Mouse (Mus musculus): ENCODE results near the gene Foxp1. TPM values are rescaled to one million over a fixed set of nuclear protein-coding genes. Genes with fewer than 3 reads are reported as not detected.

Gene Foxp1
- polyA plus RNA-seq, 2 experiments from 2014 or later, result 210 to 217 TPM

DNA sequence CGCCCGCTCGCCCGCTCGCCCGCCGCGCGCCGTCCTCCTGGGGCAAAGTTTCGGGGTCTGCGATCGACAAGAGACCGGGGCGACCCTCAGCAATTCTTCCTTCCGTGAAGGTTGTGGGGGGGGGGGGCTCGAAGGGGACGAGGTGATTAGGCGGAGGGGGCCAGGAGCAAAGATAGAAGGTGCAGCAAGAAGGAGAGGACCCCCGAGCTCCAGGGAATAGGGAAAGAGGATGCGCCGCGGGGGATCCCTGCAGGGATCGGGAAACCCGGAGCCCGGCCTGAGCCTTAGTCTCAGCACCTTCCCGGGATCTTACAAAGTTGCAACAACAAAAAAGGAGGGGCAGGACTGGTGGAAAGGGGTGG is 1.9 kb downstream of the Foxp1 start:
- no peak for ATAC-seq

DNA sequence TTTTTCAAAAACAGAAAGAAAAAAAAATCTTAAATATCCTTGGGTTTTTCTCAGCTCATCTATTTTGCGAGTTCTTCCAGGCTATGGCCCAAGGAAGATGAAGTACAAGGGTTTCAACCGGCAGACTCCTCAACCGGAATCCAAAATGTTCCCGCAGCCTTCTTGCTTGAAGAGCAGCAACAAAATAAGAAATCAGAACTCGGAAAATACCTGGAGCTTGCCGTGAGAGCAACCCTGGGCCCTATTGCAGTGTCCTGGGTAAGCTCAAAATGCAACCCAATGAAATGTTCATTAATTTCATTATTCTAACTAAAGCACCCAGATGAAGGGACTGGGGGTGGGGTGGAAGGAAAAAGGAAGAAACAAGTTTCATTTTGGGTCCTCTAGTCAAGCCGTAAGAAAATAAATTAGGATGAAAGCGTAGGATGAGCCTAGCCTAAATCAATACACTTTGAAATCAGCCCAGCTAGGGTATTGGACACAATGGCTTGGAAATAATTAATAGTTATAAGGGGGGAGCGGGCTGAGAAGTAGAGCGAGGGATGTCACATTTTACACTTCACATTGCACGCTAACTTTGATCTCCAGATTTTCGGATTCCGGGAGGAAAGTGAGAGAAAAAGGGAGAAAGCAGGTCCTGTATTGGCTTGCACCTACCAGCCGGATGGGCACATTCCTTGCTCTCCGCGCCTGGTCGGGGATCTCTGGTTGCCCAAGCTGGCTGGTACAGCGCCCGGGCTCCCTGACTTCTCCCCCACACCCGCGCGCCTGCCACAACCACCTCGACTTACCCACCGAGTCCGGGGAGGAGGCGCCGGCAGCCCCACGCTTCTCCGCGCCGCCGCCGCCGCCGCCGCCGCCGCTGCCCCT is 2.5 kb downstream of the Foxp1 start:
- no peak for ATAC-seq

DNA sequence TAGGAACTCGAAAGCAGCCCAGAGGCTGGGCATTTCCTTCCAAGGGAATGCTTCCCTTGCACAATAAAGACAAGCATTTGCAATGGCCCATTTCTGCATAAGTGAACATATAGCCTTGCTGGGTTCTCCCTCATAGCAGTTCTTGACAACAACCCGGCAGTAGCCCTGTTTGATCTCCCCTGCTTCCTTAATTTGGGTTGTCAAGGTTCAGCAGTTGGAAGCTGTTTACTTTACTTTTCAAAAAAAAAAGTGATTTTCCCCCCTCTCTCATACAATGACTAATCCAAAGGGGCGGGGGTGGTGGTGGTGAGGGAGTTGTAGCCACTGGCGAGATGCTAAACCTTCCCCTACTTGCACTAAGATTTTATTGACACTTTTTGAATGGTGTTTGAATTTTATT is 3.5 kb downstream of the Foxp1 start:
- no peak for ATAC-seq

DNA sequence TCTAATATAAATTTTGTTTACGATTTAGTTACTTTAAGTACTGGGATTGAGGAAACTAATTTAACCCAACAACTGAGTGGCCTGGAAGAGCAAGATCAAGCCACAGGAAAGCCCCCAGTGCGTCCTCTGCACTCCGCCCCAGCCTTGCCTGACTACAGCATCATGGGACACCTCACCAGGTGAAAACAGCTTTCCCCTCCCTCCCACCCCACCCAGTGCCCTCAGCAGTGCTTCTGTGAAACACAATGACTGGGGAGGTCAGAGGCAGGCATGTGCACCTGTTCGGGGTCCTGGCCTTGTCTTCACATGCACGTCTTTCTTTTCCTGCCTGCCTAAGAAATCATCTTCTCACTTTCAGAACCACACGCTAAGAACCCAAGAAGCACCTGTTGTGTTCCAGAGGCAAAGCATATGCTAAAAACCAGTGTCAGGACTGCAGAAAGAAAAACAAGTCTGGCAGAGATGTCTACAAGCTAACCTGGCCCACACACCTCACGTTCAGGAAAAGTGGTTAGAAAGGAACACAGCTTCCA is 6.8 kb downstream of the Foxp1 start:
- no peak for ATAC-seq

DNA sequence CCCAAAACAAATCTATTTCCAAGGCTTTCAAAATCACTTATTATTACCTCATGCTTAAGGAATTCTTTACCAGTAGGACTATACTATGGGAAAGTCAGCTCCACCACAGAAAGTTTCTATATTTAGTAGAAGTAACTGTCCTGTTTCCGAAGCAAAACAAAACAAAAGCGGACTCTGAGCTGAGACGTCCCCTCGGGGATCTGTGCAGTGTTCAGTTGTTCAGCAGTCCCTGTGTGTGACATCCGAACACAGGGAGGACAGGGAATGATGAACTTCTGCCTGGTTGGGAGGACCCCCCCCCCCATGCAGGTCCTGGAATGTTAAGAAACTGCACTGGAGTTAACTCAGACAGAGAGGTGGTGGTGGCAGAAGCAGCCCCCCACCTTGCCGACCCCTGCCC is 10.7 kb downstream of the Foxp1 start:
- ATAC-seq, result no peak

DNA sequence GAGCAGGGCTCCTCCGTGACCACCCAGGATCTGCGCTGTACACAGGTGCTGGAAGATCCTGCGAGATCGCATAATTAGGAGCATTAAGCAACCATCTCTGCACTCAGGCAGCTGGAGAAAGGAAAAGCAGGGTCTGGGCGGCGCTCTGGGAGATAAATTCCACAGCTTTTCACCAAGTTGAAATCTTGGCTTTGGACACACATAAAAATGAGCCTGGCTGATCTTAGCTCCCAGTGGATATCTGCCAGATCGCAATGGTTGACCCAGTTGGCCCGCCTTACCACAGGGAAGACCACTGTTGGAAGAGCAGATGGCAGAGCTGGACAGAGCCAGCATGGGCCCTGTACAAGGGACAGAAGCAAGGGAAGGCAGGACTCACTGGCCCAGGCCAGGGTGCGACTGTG is 13.3 kb downstream of the Foxp1 start:
- ATAC-seq, result no peak

DNA sequence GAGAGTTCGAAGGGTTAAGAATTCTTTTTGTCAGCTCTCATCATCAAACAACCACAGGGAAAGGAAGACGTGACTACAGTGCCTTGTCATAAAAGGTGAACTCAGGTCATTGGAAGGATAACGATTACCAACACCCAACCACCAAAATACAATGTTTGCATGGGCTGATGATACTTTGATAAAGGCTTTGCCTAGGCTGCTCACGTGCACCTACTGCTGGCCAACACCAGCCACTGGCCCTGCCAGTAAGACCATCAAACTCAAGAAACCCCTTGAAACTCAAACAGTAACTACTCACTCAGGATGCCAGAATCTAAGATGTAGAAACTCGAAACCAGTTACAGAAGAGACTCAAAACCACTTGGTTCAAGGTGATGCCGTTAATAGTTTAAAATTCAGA is 15.7 kb downstream of the Foxp1 start:
- no peak for ATAC-seq

DNA sequence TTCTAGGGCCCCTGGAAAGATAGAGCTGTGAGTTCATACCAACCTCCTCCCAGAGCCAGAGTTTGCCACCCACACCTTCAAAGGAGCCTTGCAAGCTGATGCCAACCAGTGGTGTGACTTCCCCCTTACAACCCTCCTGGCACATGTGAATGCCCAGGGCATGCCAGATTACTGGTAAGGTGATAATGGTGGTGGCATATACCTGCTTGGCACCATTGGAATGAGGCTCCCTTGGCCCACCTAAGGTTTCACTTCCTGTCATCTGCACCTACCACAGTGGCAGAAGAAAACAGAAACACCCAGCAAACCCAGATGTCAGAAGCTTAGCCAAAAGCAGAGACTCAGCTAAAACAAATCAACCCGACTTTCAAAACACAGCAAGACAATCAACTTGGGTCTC is 18.8 kb downstream of the Foxp1 start:
- ATAC-seq, result no peak

DNA sequence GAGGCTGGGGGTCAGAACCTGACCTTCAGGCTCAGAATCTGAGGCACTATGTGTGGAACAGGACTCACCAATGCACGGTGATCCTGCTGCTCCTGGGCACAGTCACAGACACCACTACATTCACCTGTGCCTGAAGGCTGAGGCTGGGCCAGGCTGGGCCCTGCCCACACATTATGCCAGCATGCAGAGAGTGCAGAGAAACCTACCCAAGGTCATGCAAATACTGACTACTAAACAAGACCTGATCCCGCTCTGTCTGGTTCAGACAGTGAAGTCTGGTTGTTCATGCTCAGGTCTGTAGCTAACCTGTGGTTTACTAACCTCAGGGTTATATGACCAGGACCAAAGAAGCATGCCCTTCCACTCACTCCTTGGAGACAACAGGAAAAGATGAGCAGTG is 19.8 kb downstream of the Foxp1 start:
- no peak for ATAC-seq

DNA sequence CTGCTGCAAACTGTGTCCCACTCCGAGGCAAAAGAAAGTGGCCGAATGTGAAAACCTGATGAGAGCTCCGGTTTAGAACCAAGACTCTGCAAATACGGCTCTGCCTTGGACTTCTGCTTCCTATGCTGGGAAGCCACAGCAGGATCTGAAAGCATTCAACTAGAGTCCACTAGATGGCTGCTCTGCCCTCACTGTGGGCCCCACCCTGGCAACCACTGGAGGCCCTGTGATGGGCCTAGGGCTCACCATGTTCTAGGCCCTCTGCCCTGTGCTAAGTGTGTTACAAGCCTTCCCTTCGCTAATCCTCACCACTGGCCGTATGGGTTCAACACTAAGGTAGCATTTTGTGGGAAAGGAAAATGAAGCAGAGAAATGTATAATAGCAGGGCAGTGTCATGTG is 20.2 kb downstream of the Foxp1 start:
- ATAC-seq, result no peak

DNA sequence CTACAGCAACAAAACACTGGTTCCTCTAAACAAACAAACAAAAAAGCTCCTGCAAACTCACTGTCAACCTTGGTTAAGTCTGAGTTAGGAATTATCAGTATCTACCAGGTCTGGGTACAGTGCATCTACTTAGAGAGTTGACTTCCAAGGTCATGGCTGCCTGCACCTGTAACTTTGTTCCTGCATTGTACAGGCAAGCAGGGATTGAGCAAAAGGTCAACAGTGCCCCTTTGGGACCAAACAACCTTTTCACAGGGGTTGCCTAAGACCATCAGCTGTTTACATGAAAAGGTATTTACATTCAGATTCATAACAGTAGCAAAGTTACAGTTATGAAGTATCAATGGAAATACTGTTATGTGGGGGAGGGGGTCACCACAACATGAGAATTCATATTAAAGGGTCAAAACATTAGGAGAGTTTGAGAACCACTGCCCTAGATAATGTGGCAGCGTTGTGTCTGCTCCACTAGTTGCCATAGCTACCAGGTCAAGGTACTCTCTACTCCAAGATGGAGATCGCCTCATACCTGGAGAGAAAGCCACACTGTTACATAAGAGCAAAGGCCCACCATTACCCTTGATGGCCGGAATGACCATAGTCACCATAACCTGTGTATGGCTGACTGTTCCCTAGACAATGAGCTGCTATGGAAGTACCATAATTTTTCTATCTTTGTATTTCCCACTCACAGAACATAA is 21.8 kb downstream of the Foxp1 start:
- ATAC-seq, result no peak

DNA sequence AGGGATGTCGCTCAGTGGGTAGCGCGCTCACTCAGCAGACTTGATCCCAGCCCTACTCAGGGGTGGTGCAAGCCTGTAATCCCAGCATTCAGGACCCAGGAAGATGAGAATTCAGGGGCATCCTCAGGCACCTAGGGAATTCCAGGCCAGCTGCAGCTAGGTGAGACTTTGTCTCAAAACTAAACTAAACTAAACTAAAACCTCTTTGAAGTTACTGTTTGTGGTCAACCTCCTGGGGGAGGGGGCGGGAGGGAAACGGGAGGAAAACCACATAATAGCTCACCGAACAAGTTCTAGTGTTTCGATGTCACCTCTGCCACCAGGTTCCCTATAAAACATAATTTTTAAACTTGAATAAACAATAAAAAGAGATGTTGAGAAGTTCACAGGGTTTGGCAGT is 24.4 kb downstream of the Foxp1 start:
- ATAC-seq, result no peak

DNA sequence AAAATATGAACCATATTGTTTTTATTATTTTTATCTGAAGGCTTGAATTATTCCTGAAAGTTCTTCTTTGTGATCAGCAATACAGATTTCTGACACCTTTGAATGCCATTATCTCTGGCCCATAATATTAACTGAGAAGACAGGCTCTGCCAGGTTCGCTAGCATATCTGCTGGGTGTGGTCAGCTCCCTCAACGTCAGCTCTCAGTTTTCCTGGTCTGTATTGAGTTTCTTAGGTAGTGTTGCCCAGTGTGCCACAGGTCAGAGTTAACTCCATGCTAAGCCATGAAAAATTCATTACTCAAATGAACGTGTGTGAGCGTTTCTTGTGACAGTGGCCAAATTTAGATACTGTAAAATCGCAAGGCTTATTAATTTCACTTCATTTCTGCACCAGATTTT is 26.4 kb downstream of the Foxp1 start:
- no peak for ATAC-seq

DNA sequence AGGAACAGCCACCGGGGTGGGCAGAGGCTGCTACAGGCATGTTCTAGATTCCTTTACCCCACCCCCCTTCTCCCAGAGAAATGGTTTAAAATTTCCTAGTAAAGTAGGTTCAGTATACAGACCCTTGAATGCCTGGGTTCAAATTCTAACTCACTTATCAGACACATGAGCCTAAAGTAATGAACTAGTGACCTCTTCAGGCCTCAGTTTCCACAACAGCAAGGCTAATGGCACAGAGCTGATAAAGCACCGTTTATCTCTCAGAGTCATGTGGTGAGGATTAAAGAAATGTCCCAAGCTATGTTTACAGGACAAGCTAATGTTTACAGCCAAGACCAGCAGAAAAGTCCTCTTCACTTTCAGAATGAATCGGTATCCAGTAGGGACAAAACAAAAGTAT is 29.6 kb downstream of the Foxp1 start:
- no peak for ATAC-seq

DNA sequence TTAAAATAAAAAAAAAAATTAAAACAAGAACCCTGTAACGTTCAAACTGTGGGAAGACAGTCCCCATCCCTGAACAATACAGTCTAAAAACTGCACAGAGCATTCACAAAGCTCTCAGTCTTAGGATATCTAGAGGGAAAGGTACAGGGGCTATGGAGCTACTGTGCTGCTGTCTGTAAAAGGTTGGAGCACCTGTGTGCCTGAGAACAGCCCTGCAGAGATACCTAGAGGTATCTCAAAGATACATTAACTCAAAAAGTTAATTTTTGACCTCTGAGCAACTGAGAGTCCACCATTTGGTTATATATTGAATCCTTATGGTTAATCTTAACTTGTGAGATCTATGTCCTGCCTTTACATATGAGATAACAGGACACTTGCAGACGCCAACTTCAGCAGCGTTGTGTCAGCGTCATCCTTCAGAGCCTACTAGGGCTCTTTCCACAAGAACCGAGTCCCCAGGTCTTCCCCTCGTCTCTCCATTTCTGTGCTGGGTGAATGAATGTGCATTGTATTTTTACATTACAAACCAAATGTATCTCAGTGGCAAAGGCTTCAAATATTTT is 30.5 kb downstream of the Foxp1 start:
- no peak for ATAC-seq

DNA sequence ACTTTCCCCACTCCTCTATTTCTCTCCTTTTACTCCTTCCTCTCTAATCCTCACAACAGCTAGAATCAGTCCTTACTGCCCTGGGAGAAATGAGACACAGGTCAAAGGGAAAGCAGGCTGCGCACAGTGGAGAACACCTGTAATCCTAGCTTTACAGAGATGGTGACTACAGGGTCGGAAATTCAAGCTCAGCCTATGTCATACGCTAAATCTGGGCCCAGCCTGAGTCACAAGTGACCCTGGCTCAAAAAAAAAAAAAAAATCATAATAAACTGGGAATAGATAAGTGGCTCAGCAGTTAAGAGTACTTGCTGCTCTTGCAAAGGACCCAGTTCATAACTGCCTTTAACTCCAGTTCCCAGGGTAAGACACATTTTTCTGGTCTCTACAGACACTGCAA is 31.4 kb downstream of the Foxp1 start:
- ATAC-seq, result no peak

DNA sequence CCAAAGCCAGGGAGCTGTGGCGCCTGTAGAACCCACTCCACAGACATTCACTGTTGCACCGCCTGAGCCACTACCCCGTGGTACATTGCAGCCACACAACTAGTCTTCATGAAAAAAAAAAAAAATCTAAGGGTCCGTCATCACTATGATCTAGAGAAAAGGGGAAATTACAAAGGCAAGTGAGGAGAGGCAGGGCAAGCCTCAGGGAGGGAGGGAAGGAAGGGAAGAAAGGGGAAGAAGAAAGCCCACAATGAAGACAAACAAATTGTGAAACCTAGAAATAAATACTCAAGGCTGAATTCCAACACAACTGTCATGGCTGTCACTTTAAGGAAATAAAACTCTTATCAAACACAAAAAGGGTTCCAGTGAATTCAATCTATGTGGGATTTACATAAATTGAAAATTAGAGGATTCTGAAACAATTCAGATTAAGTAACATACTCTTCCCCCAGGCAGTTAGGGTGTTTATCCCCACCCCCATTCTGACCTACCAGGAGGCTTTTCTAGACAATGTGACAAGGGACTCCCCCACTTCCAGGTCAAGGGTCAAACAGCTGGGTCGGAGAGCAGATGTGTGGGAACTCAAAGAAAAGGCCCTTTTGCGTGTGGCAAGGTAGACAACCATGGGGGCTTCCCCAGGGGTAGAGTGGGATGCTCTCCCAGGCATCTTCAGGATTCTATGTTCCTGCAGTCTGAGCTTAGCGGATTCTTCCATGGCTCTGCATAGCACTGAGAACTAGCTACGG is 32.4 kb downstream of the Foxp1 start:
- no peak for ATAC-seq

DNA sequence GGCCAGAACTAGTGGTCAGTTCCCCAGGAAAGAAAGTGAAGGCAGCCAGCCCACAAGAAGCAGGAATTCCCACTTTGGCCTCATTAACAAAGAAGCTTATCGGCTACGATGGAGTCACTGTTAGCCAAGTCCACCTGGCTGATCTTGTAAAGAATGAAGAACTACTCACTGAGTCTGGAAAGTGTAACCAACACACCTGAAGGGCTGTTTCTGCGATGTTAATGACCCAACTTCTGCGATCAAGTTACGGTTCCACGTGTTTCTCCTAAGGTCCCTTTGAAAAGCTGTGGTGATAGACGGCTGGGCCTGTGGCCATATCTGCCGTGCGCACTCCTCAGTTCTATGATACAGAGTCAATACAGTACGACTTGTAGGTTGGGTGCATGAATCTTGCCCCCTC is 33.1 kb downstream of the Foxp1 start:
- ATAC-seq, result no peak

DNA sequence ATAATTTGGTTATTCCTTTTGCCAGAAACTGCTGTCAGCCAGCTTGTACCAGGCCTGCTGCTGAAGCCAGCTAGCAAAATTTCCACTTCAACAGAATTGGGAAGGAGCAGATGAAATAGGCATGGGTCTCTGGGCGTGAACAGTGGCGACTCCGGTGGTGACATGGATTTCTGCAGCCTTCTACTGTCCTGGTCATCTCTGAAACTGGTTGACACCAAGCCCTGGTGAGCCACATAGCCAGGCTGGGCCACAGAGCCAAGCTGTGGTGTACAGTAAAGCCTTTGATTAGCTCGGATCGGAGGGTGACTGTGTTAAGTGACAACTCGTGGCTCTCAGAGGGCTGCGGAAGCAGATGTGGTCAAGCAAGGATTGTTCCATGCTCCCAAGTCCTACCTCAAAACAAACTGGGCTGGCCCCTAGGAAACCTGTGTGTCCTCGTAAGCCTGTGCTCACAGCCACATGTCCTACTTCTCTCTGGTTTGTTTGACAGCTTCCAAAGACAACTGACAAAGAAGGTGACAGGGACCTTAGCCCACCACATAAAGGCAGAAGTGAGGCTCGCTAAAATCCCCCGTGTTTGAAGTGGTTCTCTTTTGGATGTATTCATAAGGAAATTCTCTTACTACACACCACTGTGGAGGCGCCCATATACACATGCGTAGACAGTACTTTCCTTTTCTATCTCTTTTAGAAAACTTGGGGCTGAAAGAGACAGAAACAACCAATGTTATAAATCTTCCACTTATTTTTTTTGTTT is 36.5 kb downstream of the Foxp1 start:
- ATAC-seq, result no peak

DNA sequence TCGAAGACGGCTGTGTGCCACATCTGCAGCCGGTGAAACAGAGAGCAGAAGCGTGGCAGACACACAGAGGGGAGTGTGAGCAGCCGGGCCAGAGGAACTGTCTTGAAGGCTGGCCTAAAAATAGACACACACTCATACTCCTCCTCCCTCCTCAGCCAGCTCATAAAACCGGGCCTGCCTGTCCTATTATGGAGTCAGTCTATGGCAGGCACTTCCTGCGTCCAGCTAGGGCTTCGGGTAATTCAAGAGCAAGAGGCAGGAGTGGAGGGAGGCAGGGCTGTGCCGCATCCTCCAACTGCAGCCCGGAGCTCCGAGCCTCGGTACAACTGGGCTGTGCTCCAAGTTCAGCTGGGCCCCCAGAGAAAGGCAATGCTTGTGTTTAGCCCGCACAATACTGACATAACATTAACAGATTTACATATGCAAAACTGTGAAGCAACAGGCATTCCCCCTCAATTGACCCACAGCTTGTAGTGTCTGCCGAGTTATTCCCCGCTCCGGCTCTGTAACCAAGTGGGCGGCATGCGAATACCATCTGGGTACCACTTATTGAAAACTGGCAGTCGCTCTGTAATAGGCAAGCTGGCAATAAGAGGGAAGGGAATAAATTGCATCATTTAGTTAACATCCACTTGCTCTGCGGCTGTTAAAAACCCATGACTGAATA is 37.2 kb downstream of the Foxp1 start:
- ATAC-seq, result peak; percentile 61

DNA sequence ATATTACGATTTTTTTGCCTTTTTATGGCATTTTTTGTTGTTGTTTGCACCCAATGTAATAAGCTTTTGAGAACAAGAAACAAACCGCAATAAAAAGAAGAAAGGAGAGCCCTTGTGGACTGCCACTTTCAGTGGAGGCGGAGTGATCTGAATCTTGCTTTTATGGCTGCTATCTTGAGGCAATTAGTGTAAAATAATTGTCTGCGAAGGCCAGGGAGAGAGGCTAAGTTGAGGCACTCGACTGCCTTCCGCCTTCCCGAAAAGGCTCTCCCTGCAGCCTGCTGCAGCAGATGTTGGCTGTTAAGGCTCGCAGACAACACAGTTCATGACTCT is 37.7 kb downstream of the Foxp1 start:
- no peak for ATAC-seq

DNA sequence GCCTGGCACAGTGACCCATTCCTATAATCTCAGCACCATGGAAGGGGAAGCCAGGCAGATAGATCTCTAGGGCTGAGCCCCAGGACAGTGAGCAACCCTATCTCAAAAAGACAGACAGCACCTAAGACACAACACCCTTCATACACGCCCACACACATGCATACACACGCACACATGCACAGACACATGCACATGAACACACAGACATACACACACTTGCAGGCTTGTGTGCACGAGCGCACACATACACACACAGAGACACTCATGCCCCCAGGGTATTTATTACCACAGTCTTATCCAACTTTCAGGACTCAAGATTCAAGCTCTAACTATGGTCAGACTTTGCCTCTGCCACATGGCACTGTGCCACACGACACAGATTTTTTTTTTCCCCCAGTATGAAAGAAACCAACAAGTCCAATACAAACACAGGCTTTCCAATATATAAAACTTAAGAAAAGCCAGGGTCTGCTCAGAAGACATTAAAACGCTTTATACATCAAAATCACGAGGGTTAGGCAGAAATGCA is 38.3 kb downstream of the Foxp1 start:
- ATAC-seq, result no peak

All from activated CD4-positive, CD25-positive, alpha-beta regulatory T cell, adult 4 months (primary cell).